Mouse (Mus musculus) monocyte, adult 5-6 weeks (primary cell): Measurements from ENCODE around the gene Afg1l. TPM values are rescaled to one million over a fixed set of nuclear protein-coding genes. Genes with fewer than 3 reads are reported as not detected.

Experiments used
- ATAC-seq: fragments of 153-309, 156-312 bp; replicated peaks from 2 replicates; pipeline ENCODE4 v1.8.0; 2017; ENCODE audit warnings: mild to moderate bottlenecking; ENCODE audit not compliant: low TSS enrichment, insufficient number of reproducible peaks, severe bottlenecking, poor library complexity, low FRiP score
- total RNA-seq: library from RNA; stranded (forward); fragments of 200-1000, 200-491, 200-594 nt; gene quantifications from 3 replicates; pipeline ENCODE4 v1.2.3, GENCODE M21; 2017

Gene Afg1l
- total RNA-seq, 1 experiment from 2014 or later: 9.6 TPM

DNA sequence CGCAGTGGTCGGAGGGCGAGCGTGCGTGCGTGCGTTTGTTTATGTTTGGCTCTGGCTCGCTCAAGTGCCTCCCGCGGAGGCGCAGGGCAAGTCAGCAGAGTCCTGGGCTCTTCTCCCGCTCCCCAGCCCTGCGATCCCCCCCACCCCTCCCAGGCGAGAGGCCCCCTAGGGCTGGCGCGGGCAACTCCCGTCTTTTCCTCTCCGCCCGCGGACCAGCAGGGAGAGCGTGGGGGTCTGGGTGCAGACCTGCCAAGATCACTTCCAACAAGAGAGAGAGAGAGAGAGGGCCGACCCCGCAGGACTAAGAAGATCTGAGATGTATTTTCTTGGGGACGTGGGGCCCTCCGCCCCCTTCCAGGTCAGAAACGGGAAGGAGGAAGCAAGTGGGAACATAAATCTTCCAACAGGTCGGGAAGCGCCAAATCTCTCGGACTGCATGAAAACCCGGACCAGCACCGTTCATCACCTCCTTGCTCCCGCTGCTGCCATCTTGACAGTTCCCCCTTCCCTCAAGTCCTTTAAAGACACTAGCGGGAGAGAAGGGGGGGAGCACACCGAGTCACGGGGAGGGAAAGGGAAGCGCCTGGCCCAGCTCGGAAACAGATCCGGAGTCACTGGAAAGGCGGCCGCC lies 202.4 kb downstream of the Afg1l start:
- ATAC-seq: 0 out of 2 replicates have a peak, but pooled peaks have one; percentile 1

DNA sequence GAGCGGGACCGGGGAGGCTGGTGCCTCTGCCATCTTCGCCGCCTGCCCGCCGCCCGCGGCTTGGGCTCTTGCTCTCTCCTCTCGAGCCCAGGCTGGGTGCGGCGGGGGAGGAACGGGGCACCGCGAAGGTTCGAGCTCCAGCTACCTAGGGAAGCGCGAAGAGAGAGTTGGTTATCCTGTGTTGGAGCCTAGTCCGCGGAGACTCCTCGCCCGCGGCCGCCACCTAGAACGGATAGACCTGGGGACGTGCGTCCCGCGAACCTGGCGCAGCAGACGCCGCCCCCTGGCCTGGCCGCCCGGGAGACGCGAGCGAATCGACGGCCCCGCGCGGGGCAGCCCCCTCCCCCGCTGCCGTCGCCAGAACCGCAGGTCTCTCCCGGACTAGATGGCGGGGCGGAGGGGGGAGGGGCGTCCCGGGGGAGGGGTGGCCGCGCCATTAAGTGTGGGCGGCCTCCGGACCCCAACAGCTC lies 202.9 kb downstream of the Afg1l start:
- ATAC-seq: no peak

GRCm38 (mm10) chr10:42274712-42275400 lies 203.5 kb downstream of the Afg1l start:
- no peak for ATAC-seq

GRCm38 (mm10) chr10:42273760-42274691 lies 204.3 kb downstream of the Afg1l start:
- ATAC-seq: no peak

GRCm38 (mm10) chr10:42273403-42273759 lies 205.0 kb downstream of the Afg1l start:
- ATAC-seq: no peak

- no peak for ATAC-seq
Observed at GRCm38 (mm10) chr10:42271454-42272230, 206.7 kb downstream of the Afg1l start.

DNA sequence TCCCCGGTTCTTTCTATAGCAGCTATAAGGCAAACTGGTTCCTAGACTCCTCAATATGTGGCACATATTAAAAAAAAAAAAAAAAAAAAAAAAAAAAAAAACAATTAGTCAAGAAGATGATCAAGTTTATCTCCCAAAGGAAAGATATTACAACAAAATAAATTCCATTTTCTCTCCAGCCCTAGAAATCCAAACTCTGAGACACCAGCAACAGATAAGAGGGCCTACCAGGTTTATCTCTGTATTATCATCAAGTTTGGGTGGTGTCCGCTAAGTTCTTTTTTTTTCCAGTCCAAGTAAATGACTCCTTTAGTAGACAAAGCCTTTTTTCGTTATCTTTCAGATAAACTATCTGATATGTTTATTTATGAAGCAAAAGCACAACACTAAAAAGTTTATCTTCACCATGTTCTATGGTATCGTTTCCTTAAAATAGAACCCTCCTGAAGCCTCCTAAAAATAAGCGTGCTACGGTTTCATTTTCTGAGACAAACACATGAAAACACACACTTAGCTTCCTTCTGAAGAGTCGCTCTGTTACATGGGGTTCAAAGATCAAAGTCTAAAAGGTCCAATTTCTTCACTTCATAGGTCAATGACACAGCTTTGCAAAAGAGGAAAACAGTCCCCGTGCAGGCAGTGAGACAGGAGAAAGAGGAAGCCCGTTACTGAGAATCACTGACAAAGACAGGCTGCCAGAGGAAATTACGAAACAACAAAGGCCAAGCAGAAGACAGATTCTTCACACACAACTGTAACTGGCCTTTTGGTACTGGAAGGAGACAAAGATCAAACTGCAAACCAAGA lies 207.9 kb downstream of the Afg1l start:
- ATAC-seq: peak; percentile 64

GRCm38 (mm10) chr10:42269281-42270025 lies 208.9 kb downstream of the Afg1l start:
- ATAC-seq: peak; percentile 59

GRCm38 (mm10) chr10:42267811-42268545 lies 210.4 kb downstream of the Afg1l start:
- no peak for ATAC-seq

DNA sequence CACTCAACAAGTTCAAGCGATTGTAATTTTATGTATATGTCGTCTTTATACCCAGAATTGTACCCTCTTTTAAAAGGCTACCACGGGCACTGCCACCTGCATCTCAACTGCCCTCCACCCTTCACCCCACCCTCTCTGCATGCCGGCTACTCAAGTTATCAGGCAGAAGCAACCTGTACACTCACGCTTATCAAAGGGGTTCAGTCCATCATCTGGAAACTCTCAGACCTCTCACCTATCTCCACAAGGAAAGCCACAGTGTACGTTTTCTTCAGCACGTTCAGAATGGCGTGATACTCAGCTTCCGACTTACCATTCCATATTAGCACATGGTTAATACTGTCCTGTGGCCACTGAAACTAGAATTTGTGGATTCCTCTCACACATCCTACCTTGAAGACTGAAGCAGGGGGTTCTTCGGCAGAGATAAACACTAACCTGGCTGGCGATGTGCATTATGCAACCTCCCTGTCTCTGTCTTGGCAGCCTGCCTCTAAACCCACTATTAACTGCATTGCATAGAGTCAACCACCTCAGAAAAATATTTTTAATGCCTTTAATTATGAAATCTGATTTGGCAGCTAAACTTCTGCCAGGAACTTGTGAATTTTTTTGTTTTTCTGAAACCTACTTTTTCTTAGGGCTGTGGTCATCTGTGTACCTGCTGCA lies 213.2 kb downstream of the Afg1l start:
- ATAC-seq: no peak

DNA sequence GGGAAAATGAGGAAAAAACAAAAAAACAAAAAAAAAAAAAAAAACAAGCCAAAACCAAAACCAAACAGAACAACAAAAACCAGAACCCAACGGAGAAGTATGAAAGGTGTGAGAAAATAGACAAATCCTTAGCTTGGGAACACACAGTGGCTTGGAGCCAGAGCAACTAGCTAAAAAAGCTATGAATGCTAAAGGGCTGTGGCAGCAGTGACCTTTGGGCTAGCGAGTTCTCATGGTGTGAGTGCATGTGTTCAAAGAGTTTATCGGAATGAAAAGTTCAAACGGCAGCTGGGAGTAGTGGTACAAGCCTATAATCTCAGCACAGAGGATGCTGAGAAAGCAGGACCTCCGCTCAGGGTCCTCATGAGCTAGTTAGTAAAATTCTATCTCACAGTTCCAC lies 214.2 kb downstream of the Afg1l start:
- no peak for ATAC-seq

DNA sequence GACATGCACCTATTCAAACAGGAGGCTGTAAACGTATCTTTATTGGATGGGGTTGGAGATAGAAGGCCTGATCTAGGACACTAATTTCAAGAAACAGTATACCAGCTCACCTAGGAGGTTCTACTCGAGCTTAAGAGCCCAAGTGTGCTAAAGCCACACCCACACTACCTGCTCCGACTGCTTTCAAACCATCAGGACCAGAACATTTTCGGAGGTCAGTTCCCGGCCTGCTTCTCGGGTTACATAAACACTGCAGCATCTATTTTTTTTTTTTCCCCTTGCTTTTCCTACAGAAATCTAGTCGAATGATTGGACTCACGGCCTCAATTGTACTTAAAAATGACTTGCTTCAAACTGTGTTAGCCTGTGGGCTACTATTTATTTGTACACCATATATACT lies 214.7 kb downstream of the Afg1l start:
- no peak for ATAC-seq

Other genes with a start within 250 kb of the Afg1l start
- 39.6 to 56.4 TPM (median 43.8 TPM) in 3 replicates for gene Foxo3, start 201.8 kb downstream of the Afg1l start, total RNA-seq
- 60.0 to 80.9 TPM (median 77.6 TPM) in 3 replicates for gene Snx3, start 23.5 kb upstream of the Afg1l start, total RNA-seq
- not detected in 3 replicates for gene Nr2e1, start 105.1 kb upstream of the Afg1l start, total RNA-seq
- 73.5 to 79.9 TPM (median 79.6 TPM) in 3 replicates for gene Ostm1, start 105.3 kb upstream of the Afg1l start, total RNA-seq